Mouse (Mus musculus): ENCODE results near the gene Mllt3. TPM values are rescaled to one million over a fixed set of nuclear protein-coding genes. Genes with fewer than 3 reads are reported as not detected.
A peak's percentile ranks its signal among the peaks of the same experiment; 100 is the strongest.
"Not testable (repeated sequence)": the region's sequence is repeated elsewhere in the genome, so short reads cannot be mapped to it uniquely, and the experiment has no call there.

The Mllt3 gene
- polyA plus RNA-seq, 1 experiment from 2014 or later, result 45.4 TPM

DNA sequence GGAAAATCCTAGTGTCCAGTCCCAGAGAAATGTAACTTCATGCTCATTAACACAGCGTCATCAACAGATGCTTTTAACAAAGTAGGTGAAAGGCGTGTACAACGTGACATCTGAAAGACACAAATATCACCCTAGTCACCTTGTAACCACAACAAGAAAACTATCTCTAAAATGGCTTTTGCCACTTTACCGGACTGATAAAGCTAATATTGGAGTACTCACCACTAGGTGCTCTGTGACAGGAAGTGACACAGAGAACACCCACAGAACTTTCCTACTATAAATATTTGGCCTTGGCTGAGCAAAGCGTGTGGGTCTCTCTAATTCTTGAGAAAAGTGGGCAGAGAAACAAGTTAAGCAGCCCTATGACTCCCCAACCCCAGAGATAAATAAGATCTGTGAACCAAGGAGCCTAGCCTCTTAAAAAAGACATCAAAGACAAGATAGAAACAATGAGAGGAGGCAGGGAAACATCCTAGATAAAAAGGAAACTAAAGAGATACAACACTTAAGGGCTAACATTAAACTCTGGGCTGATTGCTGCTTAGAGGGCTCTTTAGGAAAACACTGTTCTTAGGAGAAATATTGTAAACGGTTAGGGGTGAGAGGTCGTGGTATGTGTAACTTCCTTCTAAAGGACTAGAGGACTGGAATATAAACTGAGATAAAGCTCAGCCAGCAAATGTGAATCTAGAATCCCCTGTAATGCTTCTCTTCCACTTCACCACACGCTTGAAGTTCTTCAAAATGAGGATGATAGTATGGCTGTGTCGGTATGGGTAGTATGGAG, 29.8 kb downstream of the Mllt3 start:
- Histone ChIP-seq H3K36me3 (peaks cover 38% of the 10 kb centered on the region), H3K27ac (no peak overlapping the region), H3K9me3 (no peaks in the 10 kb centered on the region), H3K27me3 (ENCODE audit: insufficient read depth, poor library complexity, severe bottlenecking) (no peaks in the 10 kb centered on the region), H3K4me1 (replicated peaks) (no peaks in the 10 kb centered on the region), H3K4me3 (no peak overlapping the region)
- DNase-seq (ENCODE audit: low spot score), result no peak
- 86% methylated on average over 9 of the region's 9 CpGs for WGBS

- Histone ChIP-seq H3K36me3 (peaks cover 12% of the 10 kb centered on the region), H3K4me1 (replicated peaks) (0 out of 2 replicates have a peak, but pooled peaks cover 4% of the 10 kb centered on the region), H3K9me3 (no peaks in the 10 kb centered on the region), H3K27ac (no peak overlapping the region), H3K4me3 (no peak overlapping the region), H3K27me3 (ENCODE audit: insufficient read depth, poor library complexity, severe bottlenecking) (no peaks in the 10 kb centered on the region)
- WGBS, result 93% methylated on average over 5 of the region's 5 CpGs
- no peak for DNase-seq (ENCODE audit: low spot score)
Measured at GRCm38 (mm10) chr4:87991710-87992109, 41.5 kb downstream of the Mllt3 start.

- no peak overlapping the region for H3K4me3 ChIP-seq
- no peak for DNase-seq (ENCODE audit: low spot score)
- peaks cover 7% of the 10 kb centered on the region for H3K36me3 ChIP-seq
- H3K27ac ChIP-seq, result no peak overlapping the region
- 0 out of 2 replicates have a peak, but pooled peaks cover 4% of the 10 kb centered on the region for H3K4me1 ChIP-seq (replicated peaks)
- H3K27me3 ChIP-seq (ENCODE audit: insufficient read depth, poor library complexity, severe bottlenecking), result no peaks in the 10 kb centered on the region
- H3K9me3 ChIP-seq, result no peaks in the 10 kb centered on the region
- WGBS, result 87% methylated on average over 5 of the region's 5 CpGs
Measured at GRCm38 (mm10) chr4:87990940-87991339, 42.2 kb downstream of the Mllt3 start.

DNA sequence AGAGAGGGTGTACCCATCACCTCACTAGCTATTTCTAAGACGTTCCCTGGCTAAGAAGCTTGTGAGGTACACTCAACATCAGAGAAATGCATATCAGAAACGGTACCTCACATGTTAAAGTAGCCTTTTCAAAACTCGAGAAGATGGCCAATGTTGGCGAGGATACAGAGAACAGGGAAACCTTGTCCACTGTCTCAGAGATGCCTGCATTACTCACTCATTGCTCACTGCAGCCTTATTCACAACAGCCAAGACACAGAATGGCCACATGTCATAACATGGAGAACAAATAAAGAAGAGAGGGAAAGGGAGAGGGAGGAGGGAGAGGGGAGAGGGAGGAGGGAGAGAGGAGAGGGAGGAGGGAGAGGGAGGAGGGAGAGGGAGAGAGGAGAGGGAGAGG, 47.9 kb downstream of the Mllt3 start:
- WGBS, result 51% methylated on average over 4 of the region's 4 CpGs
- peaks cover 32% of the 10 kb centered on the region for H3K4me1 ChIP-seq (replicated peaks)
- H3K36me3 ChIP-seq, result no peaks in the 10 kb centered on the region
- no peaks in the 10 kb centered on the region for H3K27me3 ChIP-seq (ENCODE audit: insufficient read depth, poor library complexity, severe bottlenecking)
- no peak overlapping the region for H3K27ac ChIP-seq
- no peak for DNase-seq (ENCODE audit: low spot score)
- H3K9me3 ChIP-seq, result no peaks in the 10 kb centered on the region
- no peak overlapping the region for H3K4me3 ChIP-seq

DNA sequence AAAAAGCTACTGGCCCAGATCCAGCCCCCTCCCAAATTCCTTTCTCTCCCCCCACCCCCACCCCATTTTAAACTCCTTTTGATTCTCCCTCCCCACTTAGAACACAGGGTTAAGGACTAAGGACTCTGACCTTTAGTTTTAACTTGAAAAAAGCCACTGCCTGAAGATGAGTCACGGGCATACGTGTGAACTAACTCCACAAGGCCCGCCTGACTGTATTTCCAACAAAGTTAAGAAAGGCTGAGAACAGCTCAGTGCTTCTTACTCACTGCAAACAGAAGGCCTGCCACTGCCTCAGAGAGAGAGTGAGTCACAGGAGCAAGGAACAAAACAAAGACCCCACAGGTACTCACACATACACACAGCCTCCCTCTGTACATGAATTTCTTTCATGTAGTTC, 48.6 kb downstream of the Mllt3 start:
- Histone ChIP-seq H3K9me3 (no peaks in the 10 kb centered on the region), H3K27me3 (ENCODE audit: insufficient read depth, poor library complexity, severe bottlenecking) (no peaks in the 10 kb centered on the region), H3K4me1 (replicated peaks) (peaks cover 32% of the 10 kb centered on the region), H3K27ac (0 out of 2 replicates have a peak overlapping the region, but pooled peaks have one; percentile 23), H3K36me3 (no peaks in the 10 kb centered on the region), H3K4me3 (no peak overlapping the region)
- DNase-seq (ENCODE audit: low spot score), result no peak
- WGBS, result 23% methylated on average over 3 of the region's 3 CpGs

- WGBS, result 76% methylated on average over 5 of the region's 5 CpGs
- H3K27ac ChIP-seq, result no peak overlapping the region
- no peaks in the 10 kb centered on the region for H3K36me3 ChIP-seq
- no peak for DNase-seq (ENCODE audit: low spot score)
- H3K4me3 ChIP-seq, result no peak overlapping the region
- no peaks in the 10 kb centered on the region for H3K9me3 ChIP-seq
- no peaks in the 10 kb centered on the region for H3K27me3 ChIP-seq (ENCODE audit: insufficient read depth, poor library complexity, severe bottlenecking)
- peaks cover 32% of the 10 kb centered on the region for H3K4me1 ChIP-seq (replicated peaks)
Measured at GRCm38 (mm10) chr4:87984091-87984490, 49.1 kb downstream of the Mllt3 start.

- Histone ChIP-seq H3K36me3 (no peaks in the 10 kb centered on the region), H3K9me3 (no peaks in the 10 kb centered on the region), H3K27ac (no peak overlapping the region), H3K4me3 (no peak overlapping the region), H3K27me3 (ENCODE audit: insufficient read depth, poor library complexity, severe bottlenecking) (no peaks in the 10 kb centered on the region), H3K4me1 (replicated peaks) (peaks cover 32% of the 10 kb centered on the region)
- DNase-seq (ENCODE audit: low spot score), result no peak
- 85% methylated on average over 5 of the region's 5 CpGs for WGBS
Measured at GRCm38 (mm10) chr4:87982578-87982977, 50.6 kb downstream of the Mllt3 start.

GRCm38 (mm10) chr4:87977820-87978448, 55.2 kb downstream of the Mllt3 start:
- no peaks in the 10 kb centered on the region for H3K27me3 ChIP-seq (ENCODE audit: insufficient read depth, poor library complexity, severe bottlenecking)
- WGBS, result 77% methylated on average over 11 of the region's 11 CpGs
- no peaks in the 10 kb centered on the region for H3K36me3 ChIP-seq
- no peak overlapping the region for H3K4me3 ChIP-seq
- H3K27ac ChIP-seq, result no peak overlapping the region
- no peak for DNase-seq (ENCODE audit: low spot score)
- H3K9me3 ChIP-seq, result no peaks in the 10 kb centered on the region
- H3K4me1 ChIP-seq (replicated peaks), result peaks cover 3% of the 10 kb centered on the region

DNA sequence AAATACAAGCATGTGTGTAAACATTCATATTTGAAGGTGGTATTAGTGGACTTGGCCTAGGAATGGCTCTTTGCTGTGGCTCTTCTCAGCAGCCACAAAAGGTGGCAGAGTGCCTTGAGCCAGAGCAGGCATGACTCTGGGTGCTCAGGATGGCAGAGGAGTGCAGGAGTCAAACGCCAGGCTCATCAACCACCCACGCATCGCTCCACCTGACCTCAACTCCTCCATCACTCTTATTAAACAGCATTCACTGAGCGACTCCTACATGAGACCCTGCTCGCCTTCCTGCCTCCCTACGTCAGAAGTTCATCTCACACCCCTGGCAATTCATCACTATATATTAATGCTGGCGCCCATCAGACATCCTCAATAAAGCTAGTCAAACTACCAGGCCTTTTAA, 67.3 kb downstream of the Mllt3 start:
- no peak for DNase-seq (ENCODE audit: low spot score)
- Histone ChIP-seq H3K27me3 (ENCODE audit: insufficient read depth, poor library complexity, severe bottlenecking) (no peaks in the 10 kb centered on the region), H3K4me1 (replicated peaks) (peaks cover 2% of the 10 kb centered on the region), H3K9me3 (no peaks in the 10 kb centered on the region), H3K27ac (no peak overlapping the region), H3K4me3 (no peak overlapping the region), H3K36me3 (no peaks in the 10 kb centered on the region)
- 91% methylated on average over 7 of the region's 7 CpGs for WGBS

DNA sequence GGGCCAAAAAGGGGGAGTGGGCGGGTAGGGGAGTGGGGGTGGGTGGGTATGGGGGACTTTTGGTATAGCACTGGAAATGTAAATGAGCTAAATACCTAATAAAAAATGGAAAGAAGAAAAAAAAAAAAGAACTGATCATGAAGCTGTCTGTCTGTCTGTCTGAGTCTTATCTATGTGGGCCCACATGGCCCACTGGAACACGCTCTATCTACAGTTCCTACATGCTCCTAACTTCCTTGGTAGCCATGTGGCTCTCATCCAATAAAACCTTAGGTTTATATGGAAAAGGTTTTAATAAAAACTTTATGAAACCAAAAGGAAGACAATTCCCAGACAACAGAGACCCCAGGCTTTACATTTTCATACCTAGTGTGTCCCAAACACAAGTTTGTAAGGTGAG, 68.3 kb downstream of the Mllt3 start:
- not testable (repeated sequence) for H3K36me3 ChIP-seq; H3K4me3 ChIP-seq; H3K27ac ChIP-seq; H3K9me3 ChIP-seq; H3K27me3 ChIP-seq (ENCODE audit: insufficient read depth, poor library complexity, severe bottlenecking); H3K4me1 ChIP-seq (replicated peaks); DNase-seq (ENCODE audit: low spot score)
- 97% methylated on average over 1 of the region's 2 CpGs for WGBS

GRCm38 (mm10) chr4:87963773-87964076, 69.4 kb downstream of the Mllt3 start:
- Histone ChIP-seq H3K27me3 (ENCODE audit: insufficient read depth, poor library complexity, severe bottlenecking) (no peaks in the 10 kb centered on the region), H3K36me3 (no peaks in the 10 kb centered on the region)
- 91% methylated on average over 3 of the region's 3 CpGs for WGBS

DNA sequence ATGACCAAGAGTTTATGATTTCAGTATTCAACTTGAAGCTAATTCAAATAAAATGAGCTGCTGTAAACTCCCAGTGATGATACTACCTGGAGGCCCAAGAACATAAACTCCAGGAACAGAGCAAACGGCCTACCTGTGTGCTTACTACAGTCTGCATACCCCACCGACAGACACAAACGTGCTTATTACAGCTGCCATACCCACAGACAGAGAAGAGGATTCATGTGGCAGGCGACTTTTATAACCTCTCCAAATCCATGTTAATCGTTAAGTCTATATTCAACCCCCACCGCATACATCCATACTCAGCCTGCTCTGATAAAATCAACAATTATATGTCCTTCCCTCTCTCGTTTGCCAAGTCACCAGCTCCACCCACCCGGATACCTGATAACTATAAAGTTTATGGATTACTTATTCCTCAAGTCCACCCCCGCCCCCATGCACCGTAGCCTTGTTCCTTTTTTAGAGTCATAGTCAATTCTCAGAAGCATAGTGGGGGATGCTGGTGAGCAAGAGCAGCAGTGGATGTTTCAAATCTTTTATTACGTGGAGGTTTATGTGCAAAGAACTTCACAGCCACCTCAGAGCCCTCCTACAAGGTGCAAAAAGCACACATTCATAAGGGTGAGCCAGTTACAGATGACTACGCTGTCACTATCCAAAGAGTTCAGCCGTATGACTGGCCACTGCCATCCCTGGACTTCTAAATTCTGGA, 70.0 kb downstream of the Mllt3 start:
- no peak for DNase-seq (ENCODE audit: low spot score)
- WGBS, result 93% methylated on average over 13 of the region's 13 CpGs
- Histone ChIP-seq H3K27me3 (ENCODE audit: insufficient read depth, poor library complexity, severe bottlenecking) (no peaks in the 10 kb centered on the region), H3K36me3 (no peaks in the 10 kb centered on the region), H3K4me1 (replicated peaks) (no peaks in the 10 kb centered on the region), H3K4me3 (no peak overlapping the region), H3K9me3 (no peaks in the 10 kb centered on the region), H3K27ac (no peak overlapping the region)

More at GRCm38 (mm10) chr4:87963773-87964076, 69.4 kb downstream of the Mllt3 start:
- Histone ChIP-seq H3K9me3 (no peaks in the 10 kb centered on the region), H3K27ac (no peak overlapping the region), H3K4me1 (replicated peaks) (no peaks in the 10 kb centered on the region), H3K4me3 (no peak overlapping the region)
- DNase-seq (ENCODE audit: low spot score), result no peak

- no peak for DNase-seq (ENCODE audit: low spot score)
- Histone ChIP-seq H3K36me3 (no peaks in the 10 kb centered on the region), H3K27me3 (ENCODE audit: insufficient read depth, poor library complexity, severe bottlenecking) (no peaks in the 10 kb centered on the region), H3K27ac (no peak overlapping the region), H3K9me3 (no peaks in the 10 kb centered on the region), H3K4me3 (no peak overlapping the region), H3K4me1 (replicated peaks) (no peaks in the 10 kb centered on the region)
- 88% methylated on average over 6 of the region's 6 CpGs for WGBS
Measured at GRCm38 (mm10) chr4:87961872-87962271, 71.3 kb downstream of the Mllt3 start.
